Mouse (Mus musculus) lung, postnatal 0 days (tissue): ENCODE data around the gene Ints1. TPM values are rescaled to one million over a fixed set of nuclear protein-coding genes. Genes with fewer than 3 reads are reported as not detected.
A peak's percentile ranks its signal among the peaks of the same experiment; 100 is the strongest.

ENCODE experiments used
- ATAC-seq: fragments of 200-750 bp; cut with Nextera tagmentation; 2 replicates; pipeline ENCODE4 v1.8.0; 2017; ENCODE audit warnings: moderate library complexity
- DNase-seq: peaks from one replicate; pipeline ENCODE4 v3.0.0-alpha.2; 2016; ENCODE audit warnings: low spot score
- H3K27ac ChIP-seq: fragments of 300-500 bp; sonication (generic); 2 replicates; pipeline ENCODE4 v1.5.1; 2014; ENCODE audit warnings: antibody characterized with exemption, mild to moderate bottlenecking, low read length, mixed read lengths
- H3K27me3 ChIP-seq: fragments of 300-500 bp; sonication (generic); replicated peaks from 2 replicates; pipeline ENCODE4 v1.6.1; 2014; ENCODE audit warnings: low read length, mixed read lengths; ENCODE audit not compliant: insufficient read depth
- H3K36me3 ChIP-seq: fragments of 300-500 bp; sonication (generic); 2 replicates; pipeline ENCODE4 v1.6.1; 2014; ENCODE audit warnings: low read length, mixed read lengths; ENCODE audit not compliant: insufficient read depth
- H3K4me1 ChIP-seq: fragments of 300-500 bp; sonication (generic); 2 replicates; pipeline ENCODE4 v1.6.1; 2014; ENCODE audit warnings: antibody characterized with exemption, low read depth, low read length, mixed read lengths; ENCODE audit not compliant: insufficient read depth
- H3K4me2 ChIP-seq: fragments of 300-500 bp; sonication (generic); replicated peaks from 2 replicates; pipeline ENCODE4 v1.6.1; 2014; ENCODE audit warnings: low read depth, mild to moderate bottlenecking, low read length, moderate library complexity, mixed read lengths
- H3K4me3 ChIP-seq: fragments of 300-500 bp; sonication (generic); 2 replicates; pipeline ENCODE4 v1.5.1; 2014; ENCODE audit warnings: low read depth, low read length
- H3K9ac ChIP-seq: fragments of 300-500 bp; sonication (generic); replicated peaks from 2 replicates; pipeline ENCODE4 v1.6.1; 2014; ENCODE audit warnings: low read depth, mild to moderate bottlenecking
- H3K9me3 ChIP-seq: fragments of 300-500 bp; sonication (generic); 2 replicates; pipeline ENCODE4 v1.6.1; 2016; ENCODE audit warnings: low read length, mixed read lengths
- CTCF ChIP-seq: IDR thresholded peaks from 2 replicates; pipeline ENCODE4 v1.5.1; 2016; ENCODE audit warnings: antibody characterized with exemption, mild to moderate bottlenecking
- EP300 ChIP-seq: IDR thresholded peaks from 2 replicates; pipeline ENCODE4 v1.6.1; 2016; ENCODE audit warnings: antibody characterized with exemption, mild to moderate bottlenecking, control low read depth
- WGBS: fragments of 180-500 bp; shearing (Covaris S2); extraction: QIAGEN DNeasy Blood & Tissue Kit; methylation state at CpG from one replicate; pipeline ENCODE4 v1.1.7; 2014; 5-methylcytosine and 5-hydroxymethylcytosine counted together
- polyA plus RNA-seq: library from polyadenylated mRNA; unstranded; fragments of >200 nt; fragmentation: Nextera tagmentation; extraction: Ambion mirVana; gene quantifications from 2 replicates; pipeline ENCODE4 v1.2.1, GENCODE M21; 2015

Gene Ints1
- polyA plus RNA-seq, 1 experiment from 2014 or later = 8.6 TPM

DNA sequence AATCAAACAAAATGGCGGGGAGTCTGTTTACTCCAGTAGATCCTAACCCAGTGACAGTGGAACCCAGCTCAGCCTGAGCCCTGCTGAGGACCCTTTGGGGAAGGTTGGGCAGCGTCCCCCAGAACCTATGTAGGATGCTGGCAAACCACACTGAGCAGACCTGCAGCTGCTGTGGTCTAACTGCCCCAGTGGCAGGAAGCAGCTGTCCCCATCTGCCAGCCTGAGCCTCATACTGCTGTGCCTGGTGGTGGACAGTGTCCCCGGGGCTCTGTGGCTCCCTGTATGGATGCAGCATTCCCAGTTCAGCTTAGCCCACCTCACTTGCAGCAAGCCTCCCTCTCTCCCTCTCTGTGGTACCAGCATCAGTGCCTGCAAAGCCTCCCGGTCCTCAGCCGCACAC lies 1.5 kb upstream of the Ints1 start:
- H3K27me3 ChIP-seq = no peaks in the 10 kb centered on the region
- H3K4me3 ChIP-seq = no peak overlapping the region
- ATAC-seq = no peak
- H3K36me3 ChIP-seq = 0 out of 2 replicates have a peak, but pooled peaks cover 2% of the 10 kb centered on the region
- no peaks in the 10 kb centered on the region for H3K9me3 ChIP-seq
- H3K4me1 ChIP-seq = no peaks in the 10 kb centered on the region
- TF ChIP-seq EP300 = no peak
- no peak overlapping the region for H3K27ac ChIP-seq
- H3K4me2 ChIP-seq = no peak overlapping the region
- 78% methylated on average over 4 of the region's 5 CpGs for WGBS
- DNase-seq = no peak
- H3K9ac ChIP-seq = no peak overlapping the region

DNA sequence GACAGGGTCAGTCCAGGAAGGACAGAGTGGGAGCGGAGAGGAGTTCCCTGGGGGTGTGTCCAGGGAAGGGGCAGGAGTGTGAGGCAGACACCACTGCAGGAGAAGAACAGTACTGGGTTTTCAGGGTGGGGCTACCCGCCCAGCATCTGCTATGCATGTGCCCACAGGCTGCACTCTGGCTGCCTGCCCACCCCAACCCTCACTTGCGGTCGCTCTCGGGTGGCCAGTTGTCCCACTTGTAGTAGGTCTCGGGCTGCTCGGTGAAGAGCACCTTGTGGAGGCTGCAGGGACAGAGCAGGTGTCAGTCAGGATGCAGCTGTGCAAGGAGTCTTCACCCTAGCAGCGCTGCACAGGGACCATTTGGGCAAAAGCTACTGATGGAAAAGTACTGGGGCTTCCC lies 7.3 kb downstream of the Ints1 start:
- Histone ChIP-seq H3K27me3 (no peaks in the 10 kb centered on the region), H3K4me2 (no peak overlapping the region), H3K27ac (no peak overlapping the region), H3K9ac (no peak overlapping the region), H3K4me1 (no peaks in the 10 kb centered on the region), H3K4me3 (no peak overlapping the region), H3K9me3 (no peaks in the 10 kb centered on the region), H3K36me3 (peaks cover 47% of the 10 kb centered on the region)
- ATAC-seq (no peak), DNase-seq (no peak)
- TF ChIP-seq CTCF = no peak
- no peak for TF ChIP-seq EP300
- 87% methylated on average over 8 of the region's 8 CpGs for WGBS

- ATAC-seq (0 out of 2 replicates have a peak, but pooled peaks have one; percentile 9), DNase-seq (peak; percentile 11)
- Histone ChIP-seq H3K9me3 (no peaks in the 10 kb centered on the region), H3K36me3 (peaks cover 53% of the 10 kb centered on the region), H3K9ac (no peak overlapping the region), H3K27ac (no peak overlapping the region), H3K4me3 (no peak overlapping the region), H3K4me1 (no peaks in the 10 kb centered on the region), H3K27me3 (no peaks in the 10 kb centered on the region), H3K4me2 (no peak overlapping the region)
- 74% methylated on average over 11 of the region's 11 CpGs for WGBS
- TF ChIP-seq EP300 (no peak), CTCF (peak; percentile 63)
Measured at GRCm38 (mm10) chr5:139764296-139764695, 11.2 kb downstream of the Ints1 start.

GRCm38 (mm10) chr5:139758096-139758495 lies 17.4 kb downstream of the Ints1 start:
- no peak for TF ChIP-seq EP300
- no peak for TF ChIP-seq CTCF
- ATAC-seq (no peak), DNase-seq (no peak)
- Histone ChIP-seq H3K4me1 (no peaks in the 10 kb centered on the region), H3K27me3 (no peaks in the 10 kb centered on the region), H3K27ac (no peak overlapping the region), H3K4me3 (no peak overlapping the region), H3K36me3 (peaks cover 41% of the 10 kb centered on the region), H3K9me3 (no peaks in the 10 kb centered on the region), H3K9ac (no peak overlapping the region), H3K4me2 (no peak overlapping the region)
- WGBS = 81% methylated on average over 16 of the region's 16 CpGs

- no peak for DNase-seq
- no peak overlapping the region for H3K4me2 ChIP-seq
- ATAC-seq = no peak
- no peak overlapping the region for H3K9ac ChIP-seq
- no peaks in the 10 kb centered on the region for H3K27me3 ChIP-seq
- H3K9me3 ChIP-seq = no peaks in the 10 kb centered on the region
- no peaks in the 10 kb centered on the region for H3K4me1 ChIP-seq
- TF ChIP-seq CTCF (no peak), EP300 (no peak)
- no peak overlapping the region for H3K27ac ChIP-seq
- 83% methylated on average over 2 of the region's 2 CpGs for WGBS
- H3K4me3 ChIP-seq = no peak overlapping the region
- peaks cover 31% of the 10 kb centered on the region for H3K36me3 ChIP-seq
Measured at GRCm38 (mm10) chr5:139756586-139756985, 18.9 kb downstream of the Ints1 start.

GRCm38 (mm10) chr5:139756135-139756534 lies 19.3 kb downstream of the Ints1 start:
- Histone ChIP-seq H3K27ac (no peak overlapping the region), H3K4me3 (no peak overlapping the region), H3K9me3 (no peaks in the 10 kb centered on the region), H3K9ac (no peak overlapping the region), H3K36me3 (peaks cover 27% of the 10 kb centered on the region), H3K4me2 (no peak overlapping the region), H3K4me1 (no peaks in the 10 kb centered on the region), H3K27me3 (no peaks in the 10 kb centered on the region)
- no peak for ATAC-seq
- 85% methylated on average over 12 of the region's 12 CpGs for WGBS
- no peak for TF ChIP-seq CTCF
- TF ChIP-seq EP300 = no peak
- no peak for DNase-seq

- Histone ChIP-seq H3K4me2 (no peak overlapping the region), H3K27me3 (no peaks in the 10 kb centered on the region), H3K4me1 (no peaks in the 10 kb centered on the region), H3K9me3 (no peaks in the 10 kb centered on the region), H3K4me3 (no peak overlapping the region), H3K27ac (no peak overlapping the region), H3K36me3 (peaks cover 18% of the 10 kb centered on the region), H3K9ac (no peak overlapping the region)
- peak; percentile 58 for DNase-seq
- TF ChIP-seq EP300 (no peak), CTCF (peak; percentile 79)
- ATAC-seq = no peak
- WGBS = 27% methylated on average over 12 of the region's 12 CpGs
Measured at GRCm38 (mm10) chr5:139754753-139755152, 20.7 kb downstream of the Ints1 start.
